Mouse (Mus musculus): ENCODE measurements around the gene Srxn1.

Srxn1 gene

DNA sequence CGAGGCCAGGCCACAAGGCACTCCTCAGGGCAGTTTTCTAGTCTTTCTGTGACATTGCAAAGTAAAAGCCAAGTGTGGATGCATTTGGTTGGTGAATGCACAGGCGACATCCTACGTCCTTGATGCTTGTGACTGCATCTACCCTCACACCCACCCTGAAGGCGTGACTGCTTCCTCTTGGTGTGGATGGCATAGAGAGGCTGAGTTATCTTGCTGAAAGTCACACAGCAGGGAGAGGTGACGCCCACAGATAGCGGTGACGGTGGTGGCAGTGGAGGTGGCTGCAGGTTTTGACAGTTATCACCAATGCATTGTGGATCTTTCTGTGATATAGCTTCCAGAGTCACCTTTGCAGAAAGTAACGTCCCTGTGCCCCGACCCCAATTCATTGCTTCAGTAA is 17.6 kb downstream of the Srxn1 start:
- no peak for DNase-seq

DNA sequence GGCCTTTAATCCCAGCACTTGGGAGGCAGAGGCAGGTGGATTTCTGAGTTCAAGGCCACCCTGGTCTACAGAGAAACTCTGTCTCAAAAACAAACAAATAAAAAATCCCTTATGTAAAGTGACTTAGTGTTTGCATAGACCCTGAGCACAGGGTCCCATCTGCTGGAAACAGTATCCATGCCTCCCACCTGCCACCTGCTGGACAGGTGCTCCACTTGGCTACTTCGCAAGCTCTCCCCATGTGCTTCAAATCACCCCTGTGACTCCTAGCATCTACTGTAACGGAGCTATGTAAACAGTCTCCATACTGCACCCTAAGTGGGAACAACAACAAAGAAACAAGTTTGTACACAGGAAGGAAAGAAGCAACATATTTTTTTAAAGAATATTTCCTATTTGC is 23.3 kb downstream of the Srxn1 start:
- DNase-seq = no peak

DNA sequence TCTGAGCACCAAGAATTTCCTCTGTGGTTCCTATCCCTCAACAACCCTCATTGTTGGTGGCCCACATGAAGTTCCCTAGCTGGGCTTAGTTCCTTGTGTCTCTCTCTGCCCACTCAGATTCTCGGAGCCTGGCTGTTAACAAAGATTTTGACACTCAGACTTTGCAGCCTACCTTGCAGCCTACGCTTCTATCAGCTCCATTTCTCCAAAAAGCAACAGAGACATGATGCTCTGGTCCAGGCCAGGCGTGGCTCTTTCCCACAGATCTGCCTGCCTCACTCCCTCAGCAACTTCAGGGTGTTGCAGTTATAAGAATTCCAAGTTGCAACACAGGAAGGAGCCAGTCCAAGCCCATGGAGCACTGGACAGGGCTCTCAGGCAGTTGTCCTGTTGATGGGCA is 24.5 kb downstream of the Srxn1 start:
- DNase-seq = no peak

DNA sequence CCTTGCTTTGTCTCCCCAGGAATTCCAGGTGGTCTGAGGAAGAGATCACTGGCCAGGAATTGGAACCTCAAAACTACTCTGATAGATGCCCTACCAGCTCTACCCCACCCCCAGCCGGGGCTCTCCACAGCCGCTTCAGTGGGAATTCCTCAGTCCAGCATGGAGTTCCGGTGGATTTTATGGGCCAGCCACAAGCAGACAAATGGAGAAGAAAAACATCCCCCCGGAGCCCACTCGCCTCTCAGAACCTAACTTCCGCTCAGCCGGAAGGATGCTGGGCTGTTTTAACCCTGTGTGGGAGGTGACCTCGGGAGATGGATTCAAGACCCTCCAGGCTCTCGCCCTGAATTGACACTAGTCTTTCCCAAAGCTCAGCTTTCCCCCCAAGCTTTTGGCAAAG is 26.7 kb downstream of the Srxn1 start:
- DNase-seq = no peak

DNA sequence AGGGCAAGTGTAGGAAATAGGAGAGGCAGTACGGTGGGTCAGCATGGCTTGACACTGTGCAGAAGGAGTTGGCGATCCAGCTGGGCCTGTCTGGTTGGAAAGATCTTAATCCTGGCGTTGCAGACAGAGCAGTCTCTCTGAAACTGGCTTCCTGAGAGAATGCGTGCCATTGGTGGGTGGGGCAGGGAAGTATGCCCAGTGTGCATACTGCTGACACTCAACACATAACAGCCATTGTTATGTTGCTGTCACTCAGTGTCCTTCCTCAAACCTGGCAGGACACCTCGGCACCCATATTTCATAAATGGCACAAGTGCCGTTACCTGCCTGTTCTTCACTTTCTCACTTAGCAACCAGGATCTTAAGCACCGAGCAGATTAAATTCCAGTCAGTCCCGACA is 27.4 kb downstream of the Srxn1 start:
- DNase-seq = no peak

DNA sequence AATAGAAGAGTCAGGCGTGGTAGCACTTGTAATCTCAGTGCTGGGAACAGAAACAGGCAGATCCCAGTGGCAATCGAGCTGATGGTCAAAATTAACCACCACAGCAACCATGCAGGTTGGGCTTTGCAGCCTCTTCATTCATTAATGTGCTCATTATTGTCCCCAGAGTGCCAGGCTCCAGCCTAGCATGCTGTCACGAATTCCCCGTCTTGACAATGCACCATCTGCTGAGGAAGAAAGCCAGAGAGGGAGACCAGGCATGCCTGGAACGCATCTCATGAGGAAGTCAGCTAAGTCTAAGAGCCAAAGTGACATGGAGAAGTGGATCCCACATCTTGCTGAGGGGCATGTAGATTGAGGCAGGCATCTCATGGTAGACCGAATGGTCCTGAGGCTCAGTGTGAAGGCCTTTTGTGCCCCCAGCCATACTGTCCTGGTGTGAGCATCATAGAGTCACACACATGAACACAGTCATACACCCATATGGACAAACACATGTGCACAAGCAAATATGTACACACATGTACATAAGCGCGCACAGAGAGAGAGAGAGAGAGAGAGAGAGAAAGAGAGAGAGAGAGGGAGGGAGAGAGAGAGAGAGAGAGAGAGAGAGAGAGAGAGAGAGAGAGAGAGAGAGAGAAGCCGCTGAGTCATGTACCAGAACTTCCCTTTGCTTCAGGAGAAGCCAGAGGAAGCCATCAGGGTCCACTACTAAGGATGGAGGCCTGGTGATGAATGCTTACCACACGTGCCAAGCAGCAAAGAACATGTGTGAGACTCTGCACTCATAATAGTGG is 34.1 kb downstream of the Srxn1 start:
- DNase-seq = peak; percentile 47

DNA sequence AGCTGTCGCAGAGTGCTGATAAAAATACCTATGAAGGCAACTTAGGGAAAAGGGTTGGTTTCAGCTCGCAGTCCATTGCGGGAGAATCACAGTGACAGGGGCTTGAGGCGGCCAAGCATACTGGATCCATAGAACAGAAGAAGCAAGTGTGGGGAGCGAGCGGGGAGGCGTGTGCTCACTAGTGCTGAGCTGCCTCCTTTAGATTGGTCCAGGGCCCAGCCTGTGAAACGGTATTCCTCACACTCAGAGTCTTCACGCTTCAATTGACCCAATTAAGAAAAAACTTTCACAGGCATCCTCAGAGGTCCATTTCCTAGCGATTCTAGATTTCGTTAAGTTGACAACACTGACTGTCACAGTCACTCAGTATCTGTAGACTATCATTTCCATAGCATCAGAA is 35.6 kb downstream of the Srxn1 start:
- DNase-seq = no peak

DNA sequence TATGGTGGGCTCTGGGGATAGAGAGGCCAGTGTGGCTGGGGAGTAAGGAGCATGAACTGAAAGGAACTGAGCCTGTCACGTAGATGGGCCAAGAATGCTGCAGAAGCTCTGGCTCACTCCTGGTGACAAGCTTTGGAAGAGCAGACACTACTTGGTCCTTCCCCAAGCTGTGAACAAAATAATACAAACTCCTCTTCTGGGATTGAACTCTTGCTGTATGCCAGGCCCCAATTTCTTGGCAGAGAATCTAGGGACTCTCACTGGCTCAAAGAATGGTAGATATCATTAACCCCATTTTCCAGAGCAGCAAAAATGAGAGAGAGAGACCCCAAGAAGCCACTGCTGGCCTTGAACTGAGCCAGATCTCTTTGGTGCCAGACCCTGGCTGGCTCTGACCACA is 36.2 kb downstream of the Srxn1 start:
- DNase-seq = no peak

DNA sequence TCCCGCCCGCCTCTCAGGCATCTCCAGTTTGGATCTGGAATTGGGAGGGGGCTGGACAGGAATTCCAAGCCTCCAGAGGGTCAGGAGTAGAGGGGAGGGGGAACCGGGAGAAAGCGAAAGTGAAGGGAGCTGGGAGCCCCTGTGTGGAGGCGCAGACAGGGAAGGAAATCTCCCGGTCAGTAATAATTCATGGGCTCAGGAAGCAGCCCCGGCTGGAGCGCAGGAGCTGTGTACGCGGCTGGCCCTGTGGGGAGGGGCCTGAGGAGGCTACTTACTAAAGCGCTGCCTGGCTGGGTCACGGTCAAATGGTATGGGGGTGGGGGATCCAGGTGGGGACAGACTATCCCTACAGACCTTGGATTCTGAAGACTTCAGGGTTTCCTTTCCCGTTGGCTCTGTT is 36.7 kb downstream of the Srxn1 start:
- DNase-seq = no peak

DNA sequence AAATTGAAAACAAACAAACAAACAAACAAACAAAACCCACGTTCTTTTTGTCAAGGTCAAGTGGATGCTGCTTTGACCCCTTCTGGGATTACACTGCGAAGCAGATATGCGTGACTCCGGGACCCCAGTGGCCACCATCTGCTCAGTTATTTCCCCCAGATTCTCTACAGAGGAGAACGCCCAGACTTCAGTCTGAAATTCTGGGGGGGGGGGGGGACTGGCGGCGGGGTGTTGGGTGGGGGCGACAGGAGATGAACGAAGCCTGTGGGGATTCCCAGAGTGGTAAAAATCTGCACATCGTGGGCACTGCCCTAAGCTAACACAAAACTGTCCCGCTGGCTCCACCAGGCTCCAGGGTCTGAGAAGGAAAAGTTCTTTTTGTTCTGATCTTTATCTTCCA is 37.3 kb downstream of the Srxn1 start:
- DNase-seq = no peak

DNA sequence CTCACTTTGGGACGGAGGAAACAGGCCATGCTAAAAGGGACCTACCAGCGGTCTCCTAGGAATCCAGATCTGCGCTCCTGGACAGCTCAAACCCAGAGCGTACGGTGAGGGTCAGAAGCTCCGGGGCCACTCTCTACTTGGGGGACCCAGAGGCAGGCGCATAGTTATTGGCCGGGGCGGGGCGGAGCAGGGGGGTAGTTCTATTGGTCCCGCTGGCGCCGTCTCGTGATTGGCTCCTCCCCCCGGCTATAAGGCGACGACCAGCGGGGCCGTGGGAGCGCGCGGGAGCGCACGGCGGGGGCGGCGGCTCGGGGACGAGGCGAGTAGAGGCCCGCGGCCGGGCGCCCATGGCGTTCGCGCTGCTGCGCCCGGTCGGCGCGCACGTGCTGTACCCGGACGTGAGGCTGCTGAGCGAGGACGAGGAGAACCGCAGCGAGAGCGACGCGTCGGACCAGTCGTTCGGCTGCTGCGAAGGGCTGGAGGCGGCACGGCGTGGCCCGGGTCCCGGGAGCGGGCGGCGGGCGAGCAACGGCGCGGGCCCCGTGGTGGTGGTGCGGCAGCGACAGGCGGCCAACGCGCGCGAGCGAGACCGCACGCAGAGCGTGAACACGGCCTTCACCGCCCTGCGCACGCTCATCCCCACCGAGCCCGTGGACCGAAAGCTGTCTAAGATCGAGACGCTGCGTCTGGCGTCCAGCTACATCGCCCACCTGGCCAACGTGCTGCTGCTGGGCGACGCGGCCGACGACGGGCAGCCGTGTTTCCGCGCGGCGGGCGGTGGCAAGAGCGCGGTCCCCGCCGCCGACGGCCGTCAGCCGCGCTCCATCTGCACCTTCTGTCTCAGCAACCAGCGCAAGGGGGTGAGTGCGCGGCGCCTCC is 38.2 kb downstream of the Srxn1 start, which contains the start of gene Tcf15:
Tcf15 (plus strand) TSS at position 283 of the 879 bp plus-strand sequence.
- DNase-seq = no peak

DNA sequence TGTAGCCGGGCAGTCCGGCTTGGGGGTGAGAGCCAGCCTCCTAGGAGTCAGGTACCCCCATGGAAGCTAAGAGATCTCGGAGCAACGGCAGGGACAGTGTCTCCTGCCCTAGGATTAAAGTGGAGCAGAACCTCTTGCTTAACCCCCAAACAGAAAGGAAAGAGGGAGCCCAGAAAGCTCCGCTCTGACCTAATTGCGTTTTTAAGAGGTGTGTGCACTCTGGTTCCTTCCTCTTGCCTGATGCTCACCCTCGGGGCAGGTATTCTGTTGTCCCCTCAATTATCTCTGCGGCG is 38.8 kb downstream of the Srxn1 start:
- DNase-seq = no peak

DNA sequence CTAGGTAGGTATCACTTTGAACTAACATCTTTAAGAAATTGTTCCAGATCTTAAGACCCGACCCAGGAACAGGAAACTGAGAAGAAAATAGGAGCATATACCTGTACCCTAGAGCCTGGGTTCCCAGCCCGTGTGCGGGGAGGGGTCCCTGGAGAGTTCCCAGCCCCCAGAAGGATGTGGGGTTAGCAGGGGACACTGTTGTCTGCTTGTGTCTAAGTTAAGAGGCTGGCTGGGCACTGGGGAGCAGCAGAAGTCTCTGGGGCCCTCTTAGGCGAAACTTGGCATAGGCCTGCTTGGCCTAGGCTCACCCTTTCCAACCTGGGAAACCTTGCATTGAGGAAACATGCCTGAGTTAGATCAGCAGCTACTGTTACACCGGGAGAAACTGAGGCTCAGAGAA is 39.2 kb downstream of the Srxn1 start:
- no peak for DNase-seq

DNA sequence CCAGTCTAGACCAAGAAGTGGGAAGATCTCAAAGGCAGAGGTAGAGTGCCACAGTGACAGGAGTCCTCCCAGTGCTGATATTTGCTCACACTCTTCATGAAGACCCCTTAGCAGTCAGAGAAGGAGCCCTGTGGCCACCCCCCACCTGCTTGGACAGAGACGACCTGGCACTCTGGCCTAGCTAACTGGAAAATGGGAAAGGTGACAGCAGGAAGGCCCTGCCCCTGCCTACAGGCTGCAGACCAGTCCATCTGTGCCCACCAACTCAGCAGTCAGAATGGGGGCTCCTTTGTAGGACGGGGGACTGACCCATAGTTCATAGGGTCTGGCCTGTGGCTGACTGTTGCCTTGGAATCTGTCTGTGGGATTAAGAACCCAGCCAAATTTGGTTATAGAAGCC is 40.4 kb downstream of the Srxn1 start:
- no peak for DNase-seq

DNA sequence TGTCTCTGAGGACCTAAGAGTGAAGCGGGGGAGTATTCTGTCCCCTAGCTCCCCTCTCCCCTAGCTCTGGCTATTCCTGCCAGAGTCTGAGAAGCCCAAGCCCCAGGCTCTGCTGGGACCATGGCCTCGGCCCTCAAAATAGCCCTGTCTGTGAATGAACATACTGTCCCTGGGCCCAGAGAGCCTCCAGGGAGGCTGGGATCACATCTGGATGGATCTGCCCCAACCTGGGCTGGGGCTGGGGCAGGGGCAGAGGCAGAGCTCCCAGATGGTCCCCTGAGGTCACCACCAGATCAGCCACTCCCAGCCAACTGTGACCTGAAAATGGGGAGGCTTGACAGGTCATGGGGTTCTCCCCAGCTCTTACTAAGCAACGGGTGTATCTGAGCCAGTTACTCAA is 41.8 kb downstream of the Srxn1 start:
- DNase-seq = no peak

DNA sequence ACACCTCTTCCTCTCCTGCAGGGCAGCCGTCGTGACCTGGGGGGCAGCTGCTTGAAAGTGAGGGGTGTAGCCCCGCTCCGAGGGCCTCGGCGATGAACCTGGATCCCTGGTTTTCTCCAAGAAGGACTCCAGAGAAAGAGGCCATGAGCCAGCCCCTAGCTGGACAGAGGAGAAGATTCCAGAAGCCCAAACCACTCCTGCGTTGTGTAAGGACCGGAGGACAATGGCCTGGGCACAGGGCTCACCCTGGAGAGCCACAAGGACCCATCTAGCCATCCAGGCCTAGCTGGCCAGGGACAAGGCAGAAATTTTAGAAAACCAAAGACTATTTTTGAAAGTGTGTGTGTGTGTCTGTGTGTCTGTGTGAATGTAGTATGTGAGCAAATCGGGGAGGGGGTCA is 43.4 kb downstream of the Srxn1 start:
- DNase-seq = no peak

DNA sequence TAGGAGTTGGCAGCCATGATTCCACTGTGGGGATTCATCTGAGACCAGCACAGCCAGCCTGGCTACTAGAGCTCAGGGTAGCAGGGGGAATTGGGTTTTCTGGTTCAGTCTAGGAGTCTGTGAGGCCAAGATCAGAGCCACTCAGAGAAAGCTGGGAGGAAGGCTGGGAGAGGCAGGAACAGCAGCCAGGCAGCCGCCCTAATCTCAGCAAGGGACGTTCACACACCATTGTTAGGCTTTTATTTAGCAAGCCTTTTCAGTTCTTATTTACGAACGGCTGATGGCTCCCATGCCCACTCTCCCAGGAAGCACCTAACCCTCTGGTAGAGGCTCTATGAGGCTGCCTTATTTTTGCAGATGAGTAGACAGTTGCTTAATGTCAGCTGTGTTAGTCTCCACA is 44.6 kb downstream of the Srxn1 start:
- no peak for DNase-seq

DNA sequence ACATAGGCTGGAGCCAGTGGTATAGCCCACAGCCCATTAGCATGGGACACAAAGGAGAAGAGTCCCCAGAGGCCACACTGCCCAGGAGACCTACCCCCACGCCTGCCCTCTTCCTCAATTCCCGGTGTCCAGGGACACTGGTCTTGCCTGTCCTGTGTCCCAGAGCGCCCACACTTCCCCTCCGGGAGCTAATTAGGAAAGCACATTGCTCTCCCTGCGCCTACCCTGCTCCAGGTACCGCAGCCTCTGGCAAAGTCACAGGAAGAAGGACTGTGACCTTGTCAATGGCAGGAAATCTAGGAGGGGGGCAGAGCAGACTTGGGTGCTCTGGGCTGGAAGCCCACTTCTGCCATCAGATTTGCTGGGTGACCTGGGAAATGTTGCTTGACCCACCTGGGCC is 45.1 kb downstream of the Srxn1 start:
- DNase-seq = no peak

DNA sequence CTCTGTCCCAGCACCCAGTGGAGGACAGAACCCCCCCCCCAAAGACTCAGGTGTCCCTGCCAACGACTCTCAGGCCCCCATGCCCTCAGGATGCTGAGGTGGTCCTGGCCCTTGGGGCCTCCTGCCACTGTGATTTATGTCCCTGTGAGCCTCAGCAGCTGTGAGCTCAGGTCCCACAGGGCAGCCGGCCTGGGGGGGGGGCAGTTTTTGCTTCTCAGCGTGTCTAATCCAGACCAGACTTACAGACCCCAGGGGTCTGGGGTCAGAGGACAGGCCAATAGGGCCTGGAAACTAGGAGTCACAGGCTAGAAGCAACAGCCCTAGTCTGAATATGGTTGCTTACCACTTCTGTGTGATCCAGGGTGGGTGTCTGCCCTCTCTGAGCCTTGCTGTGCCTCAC is 48.0 kb downstream of the Srxn1 start:
- no peak for DNase-seq

DNA sequence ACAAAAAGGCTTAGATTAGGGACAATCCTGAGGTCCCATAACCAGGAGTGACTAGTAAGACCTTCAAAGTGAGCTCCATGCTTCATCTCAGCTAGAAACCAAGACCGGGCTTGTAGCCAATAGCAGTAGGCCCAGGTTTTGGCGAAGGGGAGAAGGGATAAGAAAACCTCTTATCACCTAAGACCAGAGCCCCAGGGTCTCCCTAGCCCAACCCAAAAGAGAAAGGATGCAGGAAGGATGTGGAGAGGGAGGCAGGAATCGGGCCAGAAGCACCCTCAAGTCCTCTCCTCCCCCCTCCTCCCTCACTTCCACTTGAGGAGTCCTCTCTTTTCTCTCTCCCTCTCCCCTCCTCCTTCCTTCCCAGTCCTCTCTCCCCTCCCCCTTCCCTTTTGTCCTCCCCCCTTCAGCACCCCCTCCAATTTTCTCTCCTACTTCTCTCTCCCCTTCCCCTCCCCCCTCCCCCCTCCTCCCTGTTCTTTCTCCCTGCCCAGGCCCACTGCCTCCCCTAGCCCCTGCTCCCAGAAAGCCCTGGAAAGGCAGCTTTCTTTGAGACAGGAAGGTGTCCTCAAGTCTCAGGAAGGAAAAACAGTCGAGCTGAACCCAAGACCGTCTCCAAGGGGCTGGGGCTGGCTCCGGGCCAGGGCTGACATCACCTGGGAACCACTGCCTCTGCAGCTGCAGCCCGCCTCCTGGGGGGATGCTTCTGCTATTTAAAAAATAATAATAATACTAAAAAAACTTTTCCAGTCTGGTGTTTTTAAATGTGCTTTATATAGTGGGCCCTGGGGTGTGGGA is 50.3 kb downstream of the Srxn1 start:
- DNase-seq = no peak

DNA sequence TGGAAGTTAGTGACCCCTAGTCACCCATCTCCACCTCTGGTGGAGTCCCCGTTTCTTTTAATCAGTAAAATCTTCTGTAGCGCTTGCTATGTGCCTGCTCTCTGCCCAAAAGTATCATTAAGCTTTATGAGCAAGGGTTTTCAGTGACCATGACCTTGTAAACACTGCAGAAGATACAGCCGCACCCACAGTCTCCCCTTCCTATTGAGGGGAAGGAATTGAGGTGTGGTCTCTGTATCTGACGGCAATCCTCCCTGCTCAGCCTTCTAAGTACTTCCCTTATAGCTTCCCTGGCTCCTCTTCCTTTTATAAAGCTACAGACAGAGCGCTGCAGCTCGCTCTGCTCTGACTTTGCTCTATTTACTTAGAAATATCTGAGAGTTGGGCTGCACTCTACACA is 51.2 kb downstream of the Srxn1 start:
- DNase-seq = no peak

DNA sequence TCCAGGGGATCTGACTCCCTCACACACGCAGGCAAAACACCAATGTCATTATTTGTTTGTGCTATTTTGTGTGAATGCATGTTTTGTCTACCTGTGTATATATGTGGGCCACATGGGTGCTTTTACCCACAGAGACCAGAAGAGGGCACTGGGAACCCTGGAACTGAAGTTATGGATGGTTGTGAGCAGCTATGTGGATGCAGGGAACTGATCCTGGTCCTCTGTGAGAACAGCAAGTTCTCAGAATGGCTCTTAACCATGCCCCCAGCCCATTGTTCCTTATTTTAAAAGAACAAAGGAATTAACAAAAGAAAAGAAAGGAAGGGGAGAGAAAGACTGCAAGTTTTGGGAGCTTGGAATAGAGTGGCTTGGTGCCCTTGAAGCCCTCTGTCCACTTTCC is 54.2 kb downstream of the Srxn1 start:
- no peak for DNase-seq

Measured in layer of hippocampus, adult 9-11 months (tissue).